Comparison of ENCODE assay signal across 21 mouse cellular contexts in genomic region chr13:12129121-12129520, GRCm38 (mm10). TPM values are rescaled to one million over a fixed set of nuclear protein-coding genes. Genes with fewer than 3 reads are reported as not detected.
A peak's percentile ranks its signal among the peaks of the same experiment; 100 is the strongest.
DNase-seq lines count a peak whose midpoint lies in the region; ATAC-seq and TF ChIP-seq lines count a peak whose summit lies in the region.
"Had no signal": no experiment of that assay in that cellular context is flagged by ENCODE, and none has a peak within 500 bp of the region (broad histone marks: within the 10 kb centered on the region; RNA-seq: fewer than 3 reads in every experiment).

No protein-coding gene starts in this region.

- no peaks in the 10 kb centered on the region for H3K9me3 ChIP-seq in heart, embryonic 11.5 days (replicated peaks; ENCODE audit: control insufficient read depth, low read length)
- no peaks in the 10 kb centered on the region for H3K9me3 ChIP-seq in heart, embryonic 15.5 days (replicated peaks)
- H3K9me3 ChIP-seq in midbrain, embryonic 15.5 days, result no peaks in the 10 kb centered on the region
- H3K9me3 ChIP-seq: embryonic facial prominence, embryonic 13.5 days; forebrain, embryonic 12.5 days; G1E; hindbrain, embryonic 13.5 days had no signal

- ATAC-seq in heart, embryonic 11.5 days (replicated peaks; ENCODE audit: insufficient number of reproducible peaks, low FRiP score, low TSS enrichment), result no peak
- no peak for ATAC-seq in heart, embryonic 15.5 days (replicated peaks; ENCODE audit: insufficient number of reproducible peaks, insufficient read depth, low FRiP score, low read depth)
- ATAC-seq in midbrain, embryonic 15.5 days (replicated peaks), result no peak
- ATAC-seq: forebrain, embryonic 16.5 days; hindbrain, postnatal 0 days had no signal

- H3K27me3 ChIP-seq in heart, adult 2 months (ENCODE audit: control insufficient read depth, insufficient read depth, low read length), result no peaks in the 10 kb centered on the region
- H3K27me3 ChIP-seq in heart, embryonic 11.5 days (ENCODE audit: control insufficient read depth, insufficient read depth, low read length), result no peaks in the 10 kb centered on the region
- no peaks in the 10 kb centered on the region for H3K27me3 ChIP-seq in heart, embryonic 15.5 days
- no peaks in the 10 kb centered on the region for H3K27me3 ChIP-seq in midbrain, embryonic 15.5 days (replicated peaks)
- H3K27me3 ChIP-seq: embryonic facial prominence, embryonic 13.5 days; forebrain, embryonic 12.5 days; hindbrain, embryonic 13.5 days had no signal

- intact Hi-C loops in heart, adult 2 months (cut with DNase I), result no loop called here

- TF ChIP-seq CTCF in heart, adult 2 months (IDR thresholded peaks at IDR 0.05), result no peak

- peak; percentile 27 for DNase-seq in A20 (ENCODE audit: low read depth, low spot score)
- DNase-seq in heart, adult 2 months, result no peak
- DNase-seq in urinary bladder, postnatal 10 days (ENCODE audit: low spot score), result no peak
- no peak for DNase-seq in layer of hippocampus, adult 11-12 months (ENCODE audit: low spot score)
- DNase-seq in kidney, postnatal 10 days, result no peak
- DNase-seq: adrenal gland, postnatal 10 days; cerebellum, adult 11-12 months; cerebellum, adult 9-10 months; cerebellum, postnatal 25 days; gastrocnemius, postnatal 14 days; kidney, adult 18-20 months had no signal

- no peak overlapping the region for H3K9ac ChIP-seq in heart, adult 2 months (ENCODE audit: low read depth, low read length)
- no peak overlapping the region for H3K9ac ChIP-seq in heart, embryonic 11.5 days (ENCODE audit: low read depth, low read length)
- H3K9ac ChIP-seq in heart, embryonic 15.5 days, result no peak overlapping the region
- no peak overlapping the region for H3K9ac ChIP-seq in midbrain, embryonic 15.5 days
- H3K9ac ChIP-seq: embryonic facial prominence, embryonic 13.5 days; forebrain, embryonic 12.5 days; hindbrain, embryonic 13.5 days had no signal

- no peak for TF ChIP-seq POLR2A in heart, adult 2 months (IDR thresholded peaks at IDR 0.05; ENCODE audit: insufficient read depth, low read depth, low read length)

- no peak overlapping the region for H3K4me3 ChIP-seq in heart, adult 2 months
- no peak overlapping the region for H3K4me3 ChIP-seq in heart, embryonic 11.5 days (ENCODE audit: low read depth, low read length)
- no peak overlapping the region for H3K4me3 ChIP-seq in heart, embryonic 15.5 days
- no peak overlapping the region for H3K4me3 ChIP-seq in midbrain, embryonic 15.5 days
- H3K4me3 ChIP-seq: embryonic facial prominence, embryonic 13.5 days; forebrain, embryonic 12.5 days; hindbrain, embryonic 13.5 days had no signal

- peaks cover 9% of the 10 kb centered on the region for H3K4me1 ChIP-seq in heart, adult 2 months (ENCODE audit: control insufficient read depth, insufficient read depth, low read length)
- H3K4me1 ChIP-seq in heart, embryonic 11.5 days (ENCODE audit: control insufficient read depth, insufficient read depth, low read length), result peaks cover 43% of the 10 kb centered on the region
- peaks cover 66% of the 10 kb centered on the region for H3K4me1 ChIP-seq in heart, embryonic 15.5 days (replicated peaks)
- peaks cover 7% of the 10 kb centered on the region; the same call in 1 of the 2 replicates for H3K4me1 ChIP-seq in midbrain, embryonic 15.5 days
- H3K4me1 ChIP-seq: embryonic facial prominence, embryonic 13.5 days had no signal

- H3K79me2 ChIP-seq in heart, adult 2 months (replicated peaks; ENCODE audit: control insufficient read depth, insufficient read depth, low read length), result no peaks in the 10 kb centered on the region

- peak overlapping the region; percentile 93 for H3K27ac ChIP-seq in heart, adult 2 months
- H3K27ac ChIP-seq in heart, embryonic 11.5 days (ENCODE audit: low read depth, low read length), result peak overlapping the region; percentile 57
- peak overlapping the region; percentile 95 for H3K27ac ChIP-seq in heart, embryonic 15.5 days
- no peak overlapping the region for H3K27ac ChIP-seq in midbrain, embryonic 15.5 days
- H3K27ac ChIP-seq: embryonic facial prominence, embryonic 13.5 days; forebrain, embryonic 12.5 days; hindbrain, embryonic 13.5 days; hindbrain, postnatal 0 days had no signal

- H3K36me3 ChIP-seq in heart, adult 2 months (ENCODE audit: control insufficient read depth, insufficient read depth, low read length), result peaks cover 6% of the 10 kb centered on the region; the same call in 1 of the 2 replicates
- no peaks in the 10 kb centered on the region for H3K36me3 ChIP-seq in heart, embryonic 11.5 days (ENCODE audit: control insufficient read depth, insufficient read depth, low read length)
- no peaks in the 10 kb centered on the region for H3K36me3 ChIP-seq in heart, embryonic 15.5 days
- H3K36me3 ChIP-seq in midbrain, embryonic 15.5 days (replicated peaks), result no peaks in the 10 kb centered on the region
- H3K36me3 ChIP-seq: embryonic facial prominence, embryonic 13.5 days; forebrain, embryonic 12.5 days; G1E; hindbrain, embryonic 13.5 days had no signal

- H3K4me2 ChIP-seq in heart, embryonic 11.5 days, result no peak overlapping the region
- H3K4me2 ChIP-seq in heart, embryonic 15.5 days, result no peak overlapping the region
- no peak overlapping the region for H3K4me2 ChIP-seq in midbrain, embryonic 15.5 days
- H3K4me2 ChIP-seq: embryonic facial prominence, embryonic 13.5 days; forebrain, embryonic 12.5 days; hindbrain, embryonic 13.5 days had no signal

- no peak for TF ChIP-seq EP300 in heart, adult 2 months (IDR thresholded peaks at IDR 0.05; ENCODE audit: insufficient read depth, low read depth, low read length)

- WGBS in heart, adult 2 months, result 64% methylated on average over 1 of the region's 1 CpGs
- 49% methylated on average over 1 of the region's 1 CpGs for WGBS in heart, embryonic 11.5 days (ENCODE audit: insufficient replicate concordance)
- 48% methylated on average over 1 of the region's 1 CpGs for WGBS in heart, embryonic 15.5 days
- WGBS in midbrain, embryonic 15.5 days, result 93% methylated on average over 1 of the region's 1 CpGs

RNA-seq across cellular contexts. Expression of gene Ryr2, which starts 22.4 kb away (rescaled TPM):
- total RNA-seq in heart, adult 2 months (2021), result 1,000 to 10,000 TPM in 1 of 2 experiments, 100 to 1,000 TPM in 1; 877 to 1,020 TPM
- polyA plus RNA-seq in heart, adult 2 months (2012; rRNA removed), result 127 and 264 TPM in 2 replicates
- polyA plus RNA-seq in heart, embryonic 11.5 days (2014; fragmentation: Nextera tagmentation; extraction: Ambion mirVana), result 35.6 and 46.7 TPM in 2 replicates
- 27.3 and 30.0 TPM in 2 replicates for polyA plus RNA-seq in heart, embryonic 15.5 days (2015; fragmentation: Nextera tagmentation; extraction: Ambion mirVana)
- 3.5 and 4.4 TPM in 2 replicates for polyA plus RNA-seq in midbrain, embryonic 15.5 days (2015; fragmentation: Nextera tagmentation; extraction: Ambion mirVana)
- total RNA-seq: hematopoietic stem cell, adult 5-6 weeks had no signal
- polyA plus RNA-seq: G1E had no signal
